Mouse (Mus musculus): ENCODE data around the gene Klrd1.

DNA sequence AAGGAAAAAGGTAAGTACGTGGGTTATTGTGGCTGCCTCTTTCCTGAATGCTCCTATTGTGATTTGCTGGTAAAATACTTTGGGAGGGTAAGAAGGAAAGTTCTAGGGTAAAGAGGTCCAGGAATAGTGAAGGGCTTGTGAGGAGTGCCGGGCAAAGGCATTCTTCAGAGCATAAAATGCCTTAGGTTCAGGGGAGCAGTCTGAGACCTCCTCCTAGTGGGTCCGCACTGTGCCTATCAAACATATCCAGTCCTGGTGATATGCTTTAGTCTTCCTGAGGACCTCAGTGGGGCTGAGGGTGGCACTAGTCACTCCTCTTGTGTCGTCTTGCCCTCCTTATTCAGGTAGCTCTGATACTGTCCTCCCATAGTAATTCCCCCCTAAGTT is 31.9 kb upstream of the Klrd1 start:
- no peak for TF ChIP-seq CTCF (IDR thresholded peaks at IDR 0.05; ENCODE audit: insufficient read depth, low read depth, low read length)
- no peak for TF ChIP-seq POLR2A (IDR thresholded peaks at IDR 0.05; ENCODE audit: insufficient read depth, low read depth, low read length)

Data from olfactory bulb, adult 2 months (tissue).